Mouse (Mus musculus): ENCODE measurements around the gene Prpf6. TPM values are rescaled to one million over a fixed set of nuclear protein-coding genes. Genes with fewer than 3 reads are reported as not detected.
A peak's percentile ranks its signal among the peaks of the same experiment; 100 is the strongest.

The Prpf6 gene
- polyA plus RNA-seq, 1 experiment: 41.4 TPM

GRCm38 (mm10) chr2:181581016-181581401, 10.7 kb upstream of the Prpf6 start:
- Histone ChIP-seq H3K79me2 (ENCODE audit: control insufficient read depth, insufficient read depth) (peaks cover 9% of the 10 kb centered on the region), H3K79me3 (ENCODE audit: low read depth) (peaks cover 1% of the 10 kb centered on the region), H3ac (ENCODE audit: control insufficient read depth, insufficient read length, low read depth) (peak overlapping the region; percentile 98), H3K4me3 (ENCODE audit: insufficient read depth, poor library complexity, severe bottlenecking) (peak overlapping the region; percentile 73), H3K27me3 (ENCODE audit: control insufficient read depth, insufficient read depth, insufficient read length) (no peaks in the 10 kb centered on the region), H3K36me3 (ENCODE audit: control insufficient read depth, insufficient read depth) (peaks cover 12% of the 10 kb centered on the region)
- TF ChIP-seq USF1 (IDR thresholded peaks at IDR 0.05; ENCODE audit: low read depth) (peak; percentile 59), MAX (IDR thresholded peaks at IDR 0.05) (peak; percentile 91), MYOD1 (IDR thresholded peaks at IDR 0.05; ENCODE audit: control insufficient read depth, insufficient read length, low read depth) (no peak), CEBPB (IDR thresholded peaks at IDR 0.05; ENCODE audit: low read depth) (no peak), MYOG (IDR thresholded peaks at IDR 0.05; ENCODE audit: control insufficient read depth, extremely low read depth, insufficient read length) (no peak), FOSL1 (IDR thresholded peaks at IDR 0.05; ENCODE audit: insufficient read depth, low read length, poor library complexity, severe bottlenecking) (peak; percentile 61), CTCF (IDR thresholded peaks at IDR 0.05; ENCODE audit: control insufficient read depth, insufficient read depth, insufficient read length) (peak; percentile 83)

GRCm38 (mm10) chr2:181581402-181582120, 10.1 kb upstream of the Prpf6 start:
- TF ChIP-seq MYOD1 (IDR thresholded peaks at IDR 0.05; ENCODE audit: control insufficient read depth, insufficient read length, low read depth) (no peak), CTCF (IDR thresholded peaks at IDR 0.05; ENCODE audit: control insufficient read depth, insufficient read depth, insufficient read length) (no peak), CEBPB (IDR thresholded peaks at IDR 0.05; ENCODE audit: low read depth) (no peak), MAX (IDR thresholded peaks at IDR 0.05) (no peak), FOSL1 (IDR thresholded peaks at IDR 0.05; ENCODE audit: insufficient read depth, low read length, poor library complexity, severe bottlenecking) (no peak), USF1 (IDR thresholded peaks at IDR 0.05; ENCODE audit: low read depth) (no peak), MYOG (IDR thresholded peaks at IDR 0.05; ENCODE audit: control insufficient read depth, extremely low read depth, insufficient read length) (no peak)
- Histone ChIP-seq H3K36me3 (ENCODE audit: control insufficient read depth, insufficient read depth) (peaks cover 18% of the 10 kb centered on the region), H3K4me3 (ENCODE audit: insufficient read depth, poor library complexity, severe bottlenecking) (peak overlapping the region; percentile 73)

GRCm38 (mm10) chr2:181582358-181582757, 9.3 kb upstream of the Prpf6 start:
- Histone ChIP-seq H3K4me3 (ENCODE audit: insufficient read depth, poor library complexity, severe bottlenecking) (no peak overlapping the region), H3K79me2 (ENCODE audit: control insufficient read depth, insufficient read depth) (peaks cover 9% of the 10 kb centered on the region), H3K79me3 (ENCODE audit: low read depth) (peaks cover 1% of the 10 kb centered on the region), H3K27me3 (ENCODE audit: control insufficient read depth, insufficient read depth, insufficient read length) (no peaks in the 10 kb centered on the region), H3ac (ENCODE audit: control insufficient read depth, insufficient read length, low read depth) (no peak overlapping the region), H3K36me3 (ENCODE audit: control insufficient read depth, insufficient read depth) (peaks cover 24% of the 10 kb centered on the region)
- TF ChIP-seq CTCF (IDR thresholded peaks at IDR 0.05; ENCODE audit: control insufficient read depth, insufficient read depth, insufficient read length) (no peak), MYOD1 (IDR thresholded peaks at IDR 0.05; ENCODE audit: control insufficient read depth, insufficient read length, low read depth) (no peak), MYOG (IDR thresholded peaks at IDR 0.05; ENCODE audit: control insufficient read depth, extremely low read depth, insufficient read length) (no peak), MAX (IDR thresholded peaks at IDR 0.05) (no peak), USF1 (IDR thresholded peaks at IDR 0.05; ENCODE audit: low read depth) (no peak), CEBPB (IDR thresholded peaks at IDR 0.05; ENCODE audit: low read depth) (no peak), FOSL1 (IDR thresholded peaks at IDR 0.05; ENCODE audit: insufficient read depth, low read length, poor library complexity, severe bottlenecking) (no peak)

More at GRCm38 (mm10) chr2:181581402-181582120, 10.1 kb upstream of the Prpf6 start:
- H3K79me3 ChIP-seq (ENCODE audit: low read depth): peaks cover 1% of the 10 kb centered on the region
- no peaks in the 10 kb centered on the region for H3K27me3 ChIP-seq (ENCODE audit: control insufficient read depth, insufficient read depth, insufficient read length)
- peaks cover 9% of the 10 kb centered on the region for H3K79me2 ChIP-seq (ENCODE audit: control insufficient read depth, insufficient read depth)
- H3ac ChIP-seq (ENCODE audit: control insufficient read depth, insufficient read length, low read depth): peak overlapping the region; percentile 98

GRCm38 (mm10) chr2:181582939-181583338, 8.7 kb upstream of the Prpf6 start:
- Histone ChIP-seq H3K4me3 (ENCODE audit: insufficient read depth, poor library complexity, severe bottlenecking) (no peak overlapping the region), H3K79me2 (ENCODE audit: control insufficient read depth, insufficient read depth) (peaks cover 9% of the 10 kb centered on the region), H3ac (ENCODE audit: control insufficient read depth, insufficient read length, low read depth) (no peak overlapping the region), H3K27me3 (ENCODE audit: control insufficient read depth, insufficient read depth, insufficient read length) (no peaks in the 10 kb centered on the region), H3K36me3 (ENCODE audit: control insufficient read depth, insufficient read depth) (peaks cover 28% of the 10 kb centered on the region), H3K79me3 (ENCODE audit: low read depth) (peaks cover 1% of the 10 kb centered on the region)
- TF ChIP-seq MYOD1 (IDR thresholded peaks at IDR 0.05; ENCODE audit: control insufficient read depth, insufficient read length, low read depth): no peak
- no peak for TF ChIP-seq MYOG (IDR thresholded peaks at IDR 0.05; ENCODE audit: control insufficient read depth, extremely low read depth, insufficient read length)
- no peak for TF ChIP-seq FOSL1 (IDR thresholded peaks at IDR 0.05; ENCODE audit: insufficient read depth, low read length, poor library complexity, severe bottlenecking)
- no peak for TF ChIP-seq CTCF (IDR thresholded peaks at IDR 0.05; ENCODE audit: control insufficient read depth, insufficient read depth, insufficient read length)
- no peak for TF ChIP-seq USF1 (IDR thresholded peaks at IDR 0.05; ENCODE audit: low read depth)
- no peak for TF ChIP-seq CEBPB (IDR thresholded peaks at IDR 0.05; ENCODE audit: low read depth)
- no peak for TF ChIP-seq MAX (IDR thresholded peaks at IDR 0.05)

GRCm38 (mm10) chr2:181583460-181584257, 8.0 kb upstream of the Prpf6 start:
- Histone ChIP-seq H3K27me3 (ENCODE audit: control insufficient read depth, insufficient read depth, insufficient read length) (no peaks in the 10 kb centered on the region), H3K4me3 (ENCODE audit: insufficient read depth, poor library complexity, severe bottlenecking) (no peak overlapping the region), H3K36me3 (ENCODE audit: control insufficient read depth, insufficient read depth) (peaks cover 30% of the 10 kb centered on the region), H3K79me2 (ENCODE audit: control insufficient read depth, insufficient read depth) (peaks cover 9% of the 10 kb centered on the region), H3K79me3 (ENCODE audit: low read depth) (peaks cover 1% of the 10 kb centered on the region), H3ac (ENCODE audit: control insufficient read depth, insufficient read length, low read depth) (no peak overlapping the region)
- no peak for TF ChIP-seq MYOD1 (IDR thresholded peaks at IDR 0.05; ENCODE audit: control insufficient read depth, insufficient read length, low read depth)
- TF ChIP-seq CTCF (IDR thresholded peaks at IDR 0.05; ENCODE audit: control insufficient read depth, insufficient read depth, insufficient read length): no peak
- no peak for TF ChIP-seq USF1 (IDR thresholded peaks at IDR 0.05; ENCODE audit: low read depth)
- TF ChIP-seq MAX (IDR thresholded peaks at IDR 0.05): no peak
- TF ChIP-seq MYOG (IDR thresholded peaks at IDR 0.05; ENCODE audit: control insufficient read depth, extremely low read depth, insufficient read length): no peak
- TF ChIP-seq CEBPB (IDR thresholded peaks at IDR 0.05; ENCODE audit: low read depth): no peak
- no peak for TF ChIP-seq FOSL1 (IDR thresholded peaks at IDR 0.05; ENCODE audit: insufficient read depth, low read length, poor library complexity, severe bottlenecking)
